Mouse (Mus musculus) neural tube, embryonic 12.5 days (tissue): ENCODE measurements around the gene Foxp1. TPM values are rescaled to one million over a fixed set of nuclear protein-coding genes. Genes with fewer than 3 reads are reported as not detected.
A peak's percentile ranks its signal among the peaks of the same experiment; 100 is the strongest.

Experiments used
- ATAC-seq: fragments of 200-750 bp; cut with Nextera tagmentation; 2 replicates; pipeline ENCODE4 v1.8.0; 2017; ENCODE audit warnings: low read depth, mild to moderate bottlenecking, moderate TSS enrichment, moderate library complexity; ENCODE audit not compliant: low FRiP score
- H3K27ac ChIP-seq: fragments of 300-500 bp; sonication (generic); 2 replicates; pipeline ENCODE4 v1.5.1; 2016
- H3K27me3 ChIP-seq: fragments of 300-500 bp; sonication (generic); replicated peaks from 2 replicates; pipeline ENCODE4 v1.6.1; 2016; ENCODE audit warnings: mild to moderate bottlenecking
- H3K36me3 ChIP-seq: fragments of 300-500 bp; sonication (generic); 2 replicates; pipeline ENCODE4 v1.6.1; 2016; ENCODE audit warnings: mild to moderate bottlenecking
- H3K4me1 ChIP-seq: fragments of 300-500 bp; sonication (generic); 2 replicates; pipeline ENCODE4 v1.6.1; 2016
- H3K4me2 ChIP-seq: fragments of 300-500 bp; sonication (generic); replicated peaks from 2 replicates; pipeline ENCODE4 v1.6.1; 2016; ENCODE audit warnings: mild to moderate bottlenecking
- H3K4me3 ChIP-seq: fragments of 300-500 bp; sonication (generic); 2 replicates; pipeline ENCODE4 v1.5.1; 2016
- H3K9ac ChIP-seq: fragments of 300-500 bp; sonication (generic); 2 replicates; pipeline ENCODE4 v1.6.1; 2016; ENCODE audit warnings: mild to moderate bottlenecking
- H3K9me3 ChIP-seq: fragments of 300-500 bp; sonication (generic); 2 replicates; pipeline ENCODE4 v1.6.1; 2016; ENCODE audit warnings: mild to moderate bottlenecking
- WGBS: fragments of 180-500 bp; shearing (Covaris S2); methylation state at CpG from one replicate; pipeline ENCODE4 v1.1.7; 2016; 5-methylcytosine and 5-hydroxymethylcytosine counted together
- polyA plus RNA-seq: library from polyadenylated mRNA; unstranded; fragments of >200 nt; fragmentation: Nextera tagmentation; extraction: Ambion mirVana; gene quantifications from 2 replicates; pipeline ENCODE4 v1.2.1, GENCODE M21; 2016

Gene Foxp1
- polyA plus RNA-seq, 1 experiment from 2014 or later = 91.8 TPM

DNA sequence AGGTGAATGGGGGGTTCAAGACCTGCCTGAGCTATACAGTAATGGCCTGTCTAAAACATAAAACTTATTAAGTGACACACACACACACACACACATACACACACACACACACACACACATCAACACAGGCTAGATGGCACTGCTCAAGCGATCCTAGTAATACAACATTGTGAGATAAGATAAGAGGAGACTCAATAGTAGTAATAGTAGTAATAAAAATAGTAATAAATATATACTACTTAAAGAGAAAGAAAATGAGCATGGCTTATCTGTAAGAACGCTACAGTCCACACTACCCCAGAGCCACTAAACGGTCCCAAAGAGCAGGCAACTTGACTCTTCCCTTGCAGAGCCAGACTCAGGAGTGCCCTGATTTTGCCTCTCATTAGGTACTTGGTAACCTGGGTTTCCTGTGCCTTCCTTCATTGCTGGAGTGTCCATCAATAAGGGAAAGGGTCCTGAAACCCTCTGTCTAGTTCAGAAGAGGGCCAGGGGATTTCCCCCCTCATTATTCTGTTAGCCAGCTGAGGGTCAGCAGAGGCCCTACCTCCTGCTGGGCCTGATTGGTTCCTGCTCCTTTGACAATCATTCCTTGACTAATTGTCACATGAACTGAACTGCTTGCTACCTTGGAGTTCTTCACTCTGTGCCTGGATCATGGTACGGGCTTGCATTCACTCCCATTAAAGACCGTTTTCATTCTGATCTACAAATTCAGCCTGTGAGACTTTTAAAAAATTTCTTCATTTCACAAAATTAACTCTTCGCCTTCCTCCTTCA, 480.2 kb downstream of the Foxp1 start:
- no peaks in the 10 kb centered on the region for H3K27me3 ChIP-seq
- no peak overlapping the region for H3K9ac ChIP-seq
- H3K4me2 ChIP-seq = no peak overlapping the region
- no peak overlapping the region for H3K4me3 ChIP-seq
- no peaks in the 10 kb centered on the region for H3K36me3 ChIP-seq
- H3K9me3 ChIP-seq = no peaks in the 10 kb centered on the region
- no peak overlapping the region for H3K27ac ChIP-seq
- WGBS = 66% methylated on average over 6 of the region's 6 CpGs
- peaks cover 3% of the 10 kb centered on the region; the same call in 1 of the 2 replicates for H3K4me1 ChIP-seq
- no peak for ATAC-seq

DNA sequence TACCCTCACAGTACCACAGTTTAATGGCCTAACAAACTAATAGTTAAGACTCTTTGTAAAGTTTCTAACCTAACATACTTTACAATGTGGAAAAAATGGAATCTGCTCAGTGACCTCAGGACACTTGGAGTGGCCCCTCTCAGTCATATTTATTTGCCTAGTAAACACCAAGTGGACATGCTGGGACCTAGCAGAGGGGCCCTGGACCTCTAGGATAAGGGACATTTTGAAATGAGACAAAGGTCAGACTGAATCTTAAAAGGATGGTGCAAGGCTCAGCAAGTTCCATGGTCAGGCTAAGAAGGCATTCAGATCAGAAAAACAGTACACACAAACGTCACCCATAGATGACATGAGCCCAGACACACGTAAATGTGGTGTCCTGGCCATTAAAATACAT, 483.5 kb downstream of the Foxp1 start:
- H3K27ac ChIP-seq = no peak overlapping the region
- H3K9me3 ChIP-seq = 0 out of 2 replicates have a peak, but pooled peaks cover 3% of the 10 kb centered on the region
- 92% methylated on average over 2 of the region's 2 CpGs for WGBS
- ATAC-seq = no peak
- no peaks in the 10 kb centered on the region for H3K27me3 ChIP-seq
- no peaks in the 10 kb centered on the region for H3K36me3 ChIP-seq
- H3K4me3 ChIP-seq = no peak overlapping the region
- no peak overlapping the region for H3K4me2 ChIP-seq
- H3K4me1 ChIP-seq = peaks cover 3% of the 10 kb centered on the region; the same call in 1 of the 2 replicates
- H3K9ac ChIP-seq = no peak overlapping the region

GRCm38 (mm10) chr6:99035459-99036375, 486.8 kb downstream of the Foxp1 start:
- H3K36me3 ChIP-seq = no peaks in the 10 kb centered on the region
- 83% methylated on average over 8 of the region's 8 CpGs for WGBS
- no peak overlapping the region for H3K27ac ChIP-seq
- H3K4me3 ChIP-seq = no peak overlapping the region
- H3K27me3 ChIP-seq = no peaks in the 10 kb centered on the region
- H3K4me1 ChIP-seq = peaks cover 15% of the 10 kb centered on the region
- no peak for ATAC-seq
- H3K9ac ChIP-seq = no peak overlapping the region
- H3K9me3 ChIP-seq = 0 out of 2 replicates have a peak, but pooled peaks cover 3% of the 10 kb centered on the region
- no peak overlapping the region for H3K4me2 ChIP-seq

DNA sequence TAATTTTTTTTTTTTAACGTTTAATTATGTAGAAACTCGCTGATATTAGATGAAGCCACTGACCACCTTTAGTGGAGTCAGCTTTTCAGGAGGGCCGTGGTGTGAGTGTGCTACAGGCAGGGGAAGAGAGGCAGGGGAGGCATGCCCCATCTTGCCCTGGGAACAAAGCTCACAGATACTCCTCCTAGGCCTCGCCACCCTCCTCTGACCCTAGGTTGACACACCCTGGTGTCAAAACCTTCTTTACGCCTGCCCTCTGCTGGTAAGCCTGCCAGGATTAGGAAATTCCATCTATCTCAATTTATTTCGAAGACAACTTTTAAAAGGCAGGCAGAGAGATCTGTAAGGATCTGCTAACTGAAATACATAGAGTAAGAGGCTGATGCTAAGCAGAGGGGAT, 489.5 kb downstream of the Foxp1 start:
- 0 out of 2 replicates have a peak, but pooled peaks cover 3% of the 10 kb centered on the region for H3K9me3 ChIP-seq
- H3K4me2 ChIP-seq = no peak overlapping the region
- no peak overlapping the region for H3K9ac ChIP-seq
- H3K36me3 ChIP-seq = no peaks in the 10 kb centered on the region
- peaks cover 21% of the 10 kb centered on the region for H3K4me1 ChIP-seq
- ATAC-seq = no peak
- no peaks in the 10 kb centered on the region for H3K27me3 ChIP-seq
- no peak overlapping the region for H3K4me3 ChIP-seq
- H3K27ac ChIP-seq = no peak overlapping the region
- 34% methylated on average over 6 of the region's 6 CpGs for WGBS

DNA sequence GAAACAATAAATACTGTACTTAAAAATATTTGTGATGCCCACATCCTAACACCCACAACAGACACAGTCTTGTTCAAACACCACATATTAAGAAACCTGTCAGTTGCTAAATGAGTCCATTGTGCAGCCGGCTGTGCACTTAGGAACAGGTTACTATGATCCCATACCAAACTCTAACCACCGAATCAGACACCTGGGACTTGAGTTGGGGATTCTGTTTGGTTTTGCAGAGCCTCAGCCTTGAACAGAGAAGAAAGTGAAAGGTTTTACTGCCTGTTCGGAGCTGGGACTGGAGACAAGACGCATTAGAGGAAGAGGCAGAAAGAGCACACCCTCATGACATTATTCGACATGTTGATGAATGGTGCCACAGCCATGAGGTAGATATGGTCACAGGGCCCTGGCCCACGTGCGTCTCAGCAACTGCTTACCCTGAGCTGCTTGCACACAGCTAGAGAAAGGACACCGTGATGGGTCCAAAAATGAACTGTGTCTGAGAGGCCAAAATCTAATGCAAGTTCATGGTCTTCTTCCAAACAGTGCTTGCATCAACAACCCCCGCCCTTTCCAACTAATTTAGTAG, 491.1 kb downstream of the Foxp1 start:
- Histone ChIP-seq H3K4me1 (peaks cover 30% of the 10 kb centered on the region), H3K9me3 (0 out of 2 replicates have a peak, but pooled peaks cover 3% of the 10 kb centered on the region), H3K27me3 (no peaks in the 10 kb centered on the region), H3K9ac (no peak overlapping the region), H3K4me3 (no peak overlapping the region), H3K36me3 (no peaks in the 10 kb centered on the region), H3K4me2 (no peak overlapping the region), H3K27ac (no peak overlapping the region)
- WGBS = 60% methylated on average over 9 of the region's 9 CpGs
- ATAC-seq = no peak

GRCm38 (mm10) chr6:99030251-99030650, 492.3 kb downstream of the Foxp1 start:
- H3K4me1 ChIP-seq = peaks cover 40% of the 10 kb centered on the region

DNA sequence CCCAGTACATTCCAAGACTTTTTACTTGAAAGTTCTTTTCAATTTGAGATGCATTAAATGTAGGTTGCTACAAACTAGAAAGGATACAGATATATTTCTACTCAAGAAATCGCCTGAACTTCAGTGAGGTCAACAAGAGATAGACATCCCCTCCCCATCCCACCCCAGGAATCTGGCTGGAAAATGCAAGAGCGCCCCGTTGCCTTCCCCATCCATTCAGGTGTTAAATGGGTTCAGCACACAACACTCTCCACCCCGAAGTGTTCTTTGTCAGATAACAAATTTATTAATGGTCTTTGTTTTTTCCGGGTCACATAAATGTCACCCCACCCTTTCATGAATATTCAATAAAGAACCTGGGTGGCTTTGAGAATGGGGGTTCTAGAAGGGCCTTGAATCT, 493.1 kb downstream of the Foxp1 start:
- Histone ChIP-seq H3K4me2 (no peak overlapping the region), H3K9ac (no peak overlapping the region), H3K27ac (no peak overlapping the region), H3K4me1 (peaks cover 47% of the 10 kb centered on the region), H3K9me3 (no peaks in the 10 kb centered on the region), H3K27me3 (no peaks in the 10 kb centered on the region), H3K36me3 (no peaks in the 10 kb centered on the region), H3K4me3 (no peak overlapping the region)
- no peak for ATAC-seq
- 4% methylated on average over 5 of the region's 5 CpGs for WGBS

More at GRCm38 (mm10) chr6:99030251-99030650, 492.3 kb downstream of the Foxp1 start:
- Histone ChIP-seq H3K27ac (no peak overlapping the region), H3K4me3 (no peak overlapping the region), H3K9ac (no peak overlapping the region), H3K36me3 (no peaks in the 10 kb centered on the region), H3K27me3 (no peaks in the 10 kb centered on the region), H3K4me2 (no peak overlapping the region), H3K9me3 (0 out of 2 replicates have a peak, but pooled peaks cover 3% of the 10 kb centered on the region)
- whole genome bisulfite sequencing = 17% methylated on average over 6 of the region's 6 CpGs
- no peak for ATAC-seq

DNA sequence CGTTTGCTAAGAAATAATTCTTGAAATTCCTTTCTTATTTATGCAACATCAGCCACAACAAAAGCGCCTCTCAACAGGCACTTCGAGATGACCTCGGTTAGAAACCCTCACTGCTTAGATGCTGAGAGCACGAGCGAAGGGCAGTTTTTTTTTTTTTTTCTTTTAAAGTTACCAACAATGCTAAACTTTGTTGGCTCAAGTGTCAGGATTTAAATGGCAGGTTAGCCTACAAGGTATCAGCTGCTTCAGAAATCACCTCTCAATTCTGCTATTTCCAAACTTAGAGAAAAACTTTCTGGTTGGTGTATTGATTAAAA, 493.6 kb downstream of the Foxp1 start:
- H3K4me2 ChIP-seq = peak overlapping the region; percentile 75
- ATAC-seq = no peak
- H3K27me3 ChIP-seq = no peaks in the 10 kb centered on the region
- no peaks in the 10 kb centered on the region for H3K9me3 ChIP-seq
- H3K36me3 ChIP-seq = no peaks in the 10 kb centered on the region
- H3K4me1 ChIP-seq = peaks cover 51% of the 10 kb centered on the region
- WGBS = 1% methylated on average over 6 of the region's 6 CpGs
- H3K4me3 ChIP-seq = peak overlapping the region; percentile 70
- no peak overlapping the region for H3K27ac ChIP-seq
- no peak overlapping the region for H3K9ac ChIP-seq

- peaks cover 50% of the 10 kb centered on the region for H3K4me1 ChIP-seq
- H3K27me3 ChIP-seq = no peaks in the 10 kb centered on the region
- peak; percentile 94 for ATAC-seq
- H3K4me3 ChIP-seq = peak overlapping the region; percentile 70
- WGBS = under 1% methylated on average over 87 of the region's 87 CpGs
- peak overlapping the region; percentile 75 for H3K4me2 ChIP-seq
- H3K9me3 ChIP-seq = no peaks in the 10 kb centered on the region
- H3K27ac ChIP-seq = peak overlapping the region; percentile 77
- peak overlapping the region; percentile 83 for H3K9ac ChIP-seq
- no peaks in the 10 kb centered on the region for H3K36me3 ChIP-seq
Observed at GRCm38 (mm10) chr6:99028161-99028988, 494.1 kb downstream of the Foxp1 start.

GRCm38 (mm10) chr6:99027542-99028160, 494.9 kb downstream of the Foxp1 start:
- Histone ChIP-seq H3K9ac (peak overlapping the region; percentile 83), H3K36me3 (no peaks in the 10 kb centered on the region), H3K27me3 (no peaks in the 10 kb centered on the region), H3K4me2 (peak overlapping the region; percentile 75), H3K27ac (peak overlapping the region; percentile 77), H3K9me3 (no peaks in the 10 kb centered on the region), H3K4me1 (peaks cover 46% of the 10 kb centered on the region), H3K4me3 (peak overlapping the region; percentile 70)
- ATAC-seq = peak; percentile 30; the same call in 1 of the 2 replicates
- under 1% methylated on average over 22 of the region's 22 CpGs for WGBS
